10 mouse cellular contexts compared by ENCODE assay signal in the genomic region with DNA sequence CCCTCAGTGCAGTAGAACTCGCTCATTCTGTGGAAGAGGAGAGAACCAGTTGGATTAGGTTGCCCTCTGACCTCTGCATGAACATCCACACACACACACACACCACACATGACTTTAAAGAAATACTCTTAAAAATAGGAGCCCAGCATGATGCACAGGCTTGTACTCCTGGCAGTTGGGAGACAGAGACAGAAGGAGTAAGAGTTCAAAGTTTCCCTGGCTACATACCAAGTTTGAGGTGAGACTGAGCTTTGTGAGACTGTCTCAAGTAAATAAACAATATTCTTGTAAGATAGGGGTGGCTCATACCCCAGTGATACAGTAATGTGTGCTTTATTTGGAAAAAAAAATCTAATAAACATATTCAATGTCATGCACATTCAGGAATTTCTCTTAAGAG. TPM values are rescaled to one million over a fixed set of nuclear protein-coding genes. Genes with fewer than 3 reads are reported as not detected.
DNase-seq lines count a peak whose midpoint lies in the region; ATAC-seq lines count a peak whose summit lies in the region.
"Had no signal": no experiment of that assay in that cellular context is flagged by ENCODE, and none has a peak within 500 bp of the region (broad histone marks: within the 10 kb centered on the region; RNA-seq: fewer than 3 reads in every experiment).

No protein-coding gene starts in this region.

- ATAC-seq in kidney, embryonic 16.5 days (ENCODE audit: low FRiP score, low TSS enrichment): no peak
- ATAC-seq in embryonic facial prominence, embryonic 14.5 days (ENCODE audit: low read depth): no peak
- no peak for ATAC-seq in hindbrain, embryonic 16.5 days
- no peak for ATAC-seq in midbrain, embryonic 15.5 days (replicated peaks)
- no peak for ATAC-seq in erythroid progenitor cell, adult 5-6 weeks (replicated peaks; ENCODE audit: low FRiP score, poor library complexity, severe bottlenecking)

- no peaks in the 10 kb centered on the region for H3K27me3 ChIP-seq in kidney, embryonic 16.5 days (ENCODE audit: insufficient read depth, low read length)
- H3K27me3 ChIP-seq in embryonic facial prominence, embryonic 14.5 days (replicated peaks; ENCODE audit: control insufficient read depth, insufficient read depth, low read length): no peaks in the 10 kb centered on the region
- no peaks in the 10 kb centered on the region for H3K27me3 ChIP-seq in hindbrain, embryonic 16.5 days (replicated peaks; ENCODE audit: control insufficient read depth, insufficient read depth, low read length)
- no peaks in the 10 kb centered on the region for H3K27me3 ChIP-seq in midbrain, embryonic 15.5 days (replicated peaks)

- H3K4me3 ChIP-seq in kidney, embryonic 16.5 days (ENCODE audit: low read length): no peak overlapping the region
- H3K4me3 ChIP-seq in embryonic facial prominence, embryonic 14.5 days (ENCODE audit: low read depth, low read length): peak overlapping the region; percentile 77; the same call in 1 of the 2 replicates
- H3K4me3 ChIP-seq in hindbrain, embryonic 16.5 days (ENCODE audit: low read length): no peak overlapping the region; the same call in 1 of the 2 replicates
- H3K4me3 ChIP-seq in midbrain, embryonic 15.5 days: no peak overlapping the region

- H3K27ac ChIP-seq in kidney, embryonic 16.5 days (ENCODE audit: low read length): no peak overlapping the region
- no peak overlapping the region for H3K27ac ChIP-seq in embryonic facial prominence, embryonic 14.5 days (replicated peaks; ENCODE audit: low read depth, low read length)
- no peak overlapping the region for H3K27ac ChIP-seq in hindbrain, embryonic 16.5 days (ENCODE audit: low read depth, low read length)
- H3K27ac ChIP-seq in midbrain, embryonic 15.5 days: no peak overlapping the region

- peaks cover 7% of the 10 kb centered on the region for H3K36me3 ChIP-seq in kidney, embryonic 16.5 days (ENCODE audit: insufficient read depth, low read length)
- H3K36me3 ChIP-seq in embryonic facial prominence, embryonic 14.5 days (ENCODE audit: control insufficient read depth, insufficient read depth, low read length): peaks cover 15% of the 10 kb centered on the region; the same call in 1 of the 2 replicates
- H3K36me3 ChIP-seq in hindbrain, embryonic 16.5 days (ENCODE audit: control insufficient read depth, insufficient read depth, low read length): peaks cover 2% of the 10 kb centered on the region; the same call in 1 of the 2 replicates
- peaks cover 5% of the 10 kb centered on the region; the same call in 1 of the 2 replicates for H3K36me3 ChIP-seq in midbrain, embryonic 15.5 days (replicated peaks)

- H3K4me2 ChIP-seq in kidney, embryonic 16.5 days (replicated peaks; ENCODE audit: low read depth, low read length): peak overlapping the region; percentile 64
- H3K4me2 ChIP-seq in embryonic facial prominence, embryonic 14.5 days (ENCODE audit: low read depth, low read length): peak overlapping the region; percentile 65
- peak overlapping the region; percentile 64 for H3K4me2 ChIP-seq in hindbrain, embryonic 16.5 days (ENCODE audit: low read length)
- H3K4me2 ChIP-seq in midbrain, embryonic 15.5 days: peak overlapping the region; percentile 67

- H3K4me1 ChIP-seq in kidney, embryonic 16.5 days (ENCODE audit: insufficient read depth, low read length): peaks cover 10% of the 10 kb centered on the region; the same call in 1 of the 2 replicates
- H3K4me1 ChIP-seq in embryonic facial prominence, embryonic 14.5 days (ENCODE audit: control insufficient read depth, insufficient read depth, low read length): peaks cover 5% of the 10 kb centered on the region; the same call in 1 of the 2 replicates
- peaks cover 12% of the 10 kb centered on the region for H3K4me1 ChIP-seq in hindbrain, embryonic 16.5 days (ENCODE audit: control insufficient read depth, insufficient read depth, low read depth, low read length)
- peaks cover 16% of the 10 kb centered on the region for H3K4me1 ChIP-seq in midbrain, embryonic 15.5 days

- DNase-seq in kidney, postnatal 25 days: no peak
- DNase-seq in embryonic facial prominence, embryonic 14.5 days (ENCODE audit: low spot score): no peak
- no peak for DNase-seq in spleen, adult 12 weeks (ENCODE audit: low spot score)
- no peak for DNase-seq in left cerebral cortex, adult 11 months (ENCODE audit: low spot score)
- DNase-seq: cerebellum, postnatal 10 days; layer of hippocampus, adult 9-11 months had no signal

- H3K9me3 ChIP-seq in kidney, embryonic 16.5 days (ENCODE audit: low read length): no peaks in the 10 kb centered on the region
- no peaks in the 10 kb centered on the region for H3K9me3 ChIP-seq in embryonic facial prominence, embryonic 14.5 days (ENCODE audit: control insufficient read depth, low read length)
- H3K9me3 ChIP-seq in hindbrain, embryonic 16.5 days (ENCODE audit: control insufficient read depth, low read length): no peaks in the 10 kb centered on the region
- H3K9me3 ChIP-seq in midbrain, embryonic 15.5 days: no peaks in the 10 kb centered on the region

- 86% methylated on average over 1 of the region's 1 CpGs for WGBS in kidney, embryonic 16.5 days
- WGBS in embryonic facial prominence, embryonic 14.5 days: 75% methylated on average over 1 of the region's 1 CpGs
- 93% methylated on average over 1 of the region's 1 CpGs for WGBS in hindbrain, embryonic 16.5 days
- WGBS in midbrain, embryonic 15.5 days: 95% methylated on average over 1 of the region's 1 CpGs

- no peak overlapping the region for H3K9ac ChIP-seq in kidney, embryonic 16.5 days (replicated peaks; ENCODE audit: low read length)
- no peak overlapping the region for H3K9ac ChIP-seq in embryonic facial prominence, embryonic 14.5 days (ENCODE audit: low read depth, low read length)
- H3K9ac ChIP-seq in hindbrain, embryonic 16.5 days (ENCODE audit: low read depth, low read length): no peak overlapping the region
- no peak overlapping the region for H3K9ac ChIP-seq in midbrain, embryonic 15.5 days

RNA-seq across cellular contexts. Expression of gene Ndufb3, which starts 1.3 kb away (rescaled TPM):
- 161 and 167 TPM in 2 replicates for polyA plus RNA-seq in kidney, embryonic 16.5 days (2015; fragmentation: Nextera tagmentation; extraction: Ambion mirVana)
- polyA plus RNA-seq in embryonic facial prominence, embryonic 14.5 days (2014; fragmentation: Nextera tagmentation; extraction: Ambion mirVana): 160 and 176 TPM in 2 replicates
- 167 and 196 TPM in 2 replicates for polyA plus RNA-seq in hindbrain, embryonic 16.5 days (2015; fragmentation: Nextera tagmentation; extraction: Ambion mirVana)
- 147 and 170 TPM in 2 replicates for polyA plus RNA-seq in midbrain, embryonic 15.5 days (2015; fragmentation: Nextera tagmentation; extraction: Ambion mirVana)
- 45.3 and 64.9 TPM in 2 replicates for total RNA-seq in erythroid progenitor cell, adult 5-6 weeks (2015; ENCODE audit: low replicate concordance)
- total RNA-seq in erythroid progenitor cell, adult 5-6 weeks (2017; ENCODE audit: low replicate concordance): 20.8 and 24.1 TPM in 2 replicates

RNA-seq across cellular contexts. Expression of gene Fam126b, which starts 1.4 kb away (rescaled TPM):
- 10.1 and 12.6 TPM in 2 replicates for polyA plus RNA-seq in kidney, embryonic 16.5 days (2015; fragmentation: Nextera tagmentation; extraction: Ambion mirVana)
- 8.0 and 8.4 TPM in 2 replicates for polyA plus RNA-seq in embryonic facial prominence, embryonic 14.5 days (2014; fragmentation: Nextera tagmentation; extraction: Ambion mirVana)
- 16.7 and 17.7 TPM in 2 replicates for polyA plus RNA-seq in hindbrain, embryonic 16.5 days (2015; fragmentation: Nextera tagmentation; extraction: Ambion mirVana)
- 13.7 and 15.6 TPM in 2 replicates for polyA plus RNA-seq in midbrain, embryonic 15.5 days (2015; fragmentation: Nextera tagmentation; extraction: Ambion mirVana)
- 6.7 and 6.8 TPM in 2 replicates for total RNA-seq in erythroid progenitor cell, adult 5-6 weeks (2015; ENCODE audit: low replicate concordance)
- 8.3 and 11.0 TPM in 2 replicates for total RNA-seq in erythroid progenitor cell, adult 5-6 weeks (2017; ENCODE audit: low replicate concordance)
